Mouse (Mus musculus): Measurements from ENCODE around the gene Pomp. TPM values are rescaled to one million over a fixed set of nuclear protein-coding genes. Genes with fewer than 3 reads are reported as not detected.

Pomp gene
- polyA plus RNA-seq, 1 experiment from 2014 or later, result 392 TPM

GRCm38 (mm10) chr5:147918044-147918846 lies 58.0 kb downstream of the Pomp start:
- in situ Hi-C loops (cut with MboI; ENCODE audit: low pct_unique_long_range_greater_than_20kb), result no loop called here
- no peak for TF ChIP-seq CTCF (IDR thresholded peaks at IDR 0.05)
- H3K27me3 ChIP-seq, result no peaks in the 10 kb centered on the region
- no peak for DNase-seq (ENCODE audit: low read depth, low spot score)
- ATAC-seq, result no peak
- CTCF ChIA-PET, result no interaction called here
- POLR2A ChIA-PET, result no interaction called here

DNA sequence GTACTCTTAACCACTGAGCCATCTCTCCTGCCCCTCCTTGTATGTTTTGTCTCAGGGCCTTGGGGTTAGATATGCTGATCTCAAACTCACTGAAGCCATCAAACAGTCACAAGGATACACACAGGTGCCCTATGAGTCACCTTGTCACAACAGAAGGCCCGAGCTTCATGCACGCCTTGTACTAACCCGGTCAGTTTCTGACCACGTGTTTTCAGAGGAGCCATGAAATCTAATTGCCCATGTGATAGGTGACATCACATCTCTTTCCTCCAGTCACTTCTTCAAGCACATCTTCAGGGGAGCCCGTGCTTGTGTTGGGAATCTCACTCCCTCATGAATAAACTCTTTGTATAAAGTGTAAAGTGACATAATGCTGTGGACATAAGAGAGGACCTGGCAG lies 64.4 kb downstream of the Pomp start:
- ATAC-seq, result no peak
- in situ Hi-C loops (cut with MboI; ENCODE audit: low pct_unique_long_range_greater_than_20kb), result no loop called here
- CTCF ChIA-PET, result no interaction called here
- POLR2A ChIA-PET, result no interaction called here
- no peak for TF ChIP-seq CTCF (IDR thresholded peaks at IDR 0.05)
- DNase-seq (ENCODE audit: low read depth, low spot score), result no peak
- H3K27me3 ChIP-seq, result no peaks in the 10 kb centered on the region

Other genes starting within 250 kb of the Pomp start
- gene Flt1, start 134.4 kb upstream of the Pomp start, polyA plus RNA-seq (2021), result 14.7 TPM
- 4.6 TPM for gene Slc46a3, start 34.4 kb downstream of the Pomp start, polyA plus RNA-seq (2021)
- gene Mtus2, start 96.9 kb downstream of the Pomp start, polyA plus RNA-seq (2021), result 1.3 TPM

All from Patski (cell line).